Mouse (Mus musculus) heart, adult 8-10 months (tissue): ENCODE data around the gene Kif26b. TPM values are rescaled to one million over a fixed set of nuclear protein-coding genes. Genes with fewer than 3 reads are reported as not detected.

Experiments
- DNase-seq: peaks from one replicate; pipeline ENCODE4 v3.0.0; 2022; ENCODE audit warnings: low spot score
- total RNA-seq, 4 experiments: library from RNA; stranded (reverse); gene quantifications; 2 replicates each; pipeline ENCODE4 v1.2.4; 2022

Gene Kif26b
- total RNA-seq, 4 experiments from 2014 or later, result 2.7 to 5.7 (median 4.1) TPM

- DNase-seq, result no peak
These were observed 241.9 kb downstream of the Kif26b start for GRCm38 (mm10) chr1:178770626-178771362.

- no peak for DNase-seq
These were observed 250.8 kb downstream of the Kif26b start for GRCm38 (mm10) chr1:178779742-178780141.

DNA sequence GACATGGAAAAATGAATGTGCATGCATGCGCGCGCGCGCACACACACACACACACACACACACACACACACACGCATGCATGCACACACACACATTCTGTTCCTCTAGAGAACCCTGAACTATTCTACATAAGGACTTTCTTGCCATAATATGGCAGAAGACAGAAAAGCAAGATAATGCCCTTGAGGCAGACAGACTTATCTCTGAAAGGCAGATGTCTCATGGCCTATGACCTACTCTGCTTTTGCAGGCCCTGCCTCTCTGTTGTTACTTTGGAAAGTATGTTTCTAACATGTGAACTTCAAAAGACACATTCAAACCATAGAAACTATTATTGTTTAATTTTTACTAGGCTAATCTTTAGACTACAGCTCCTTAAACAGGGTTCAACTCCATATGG, 255.1 kb downstream of the Kif26b start:
- no peak for DNase-seq

DNA sequence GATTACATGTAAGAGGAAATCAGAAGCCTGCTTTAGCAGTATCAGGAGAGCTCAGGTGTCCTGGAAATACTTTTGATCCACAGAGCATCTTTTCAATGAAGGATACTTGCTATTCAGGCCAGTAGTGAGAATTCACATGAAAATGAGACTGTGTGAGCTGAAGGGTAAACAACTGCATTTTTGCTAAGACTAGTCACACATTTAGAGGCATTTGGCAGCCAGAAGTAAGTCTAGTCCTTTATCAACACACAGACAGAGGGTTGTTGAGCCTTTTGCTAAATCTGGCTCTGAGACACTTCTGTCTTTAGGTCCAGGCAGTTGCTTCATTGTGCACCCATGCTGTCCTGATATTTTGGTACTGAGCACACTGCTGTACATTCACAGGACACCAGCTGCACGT, 262.3 kb downstream of the Kif26b start:
- no peak for DNase-seq

GRCm38 (mm10) chr1:178792726-178793125, 263.8 kb downstream of the Kif26b start:
- no peak for DNase-seq

GRCm38 (mm10) chr1:178794866-178795265, 265.9 kb downstream of the Kif26b start:
- DNase-seq, result no peak

GRCm38 (mm10) chr1:178797388-178797787, 268.5 kb downstream of the Kif26b start:
- DNase-seq, result no peak

GRCm38 (mm10) chr1:178798333-178798732, 269.4 kb downstream of the Kif26b start:
- no peak for DNase-seq

DNA sequence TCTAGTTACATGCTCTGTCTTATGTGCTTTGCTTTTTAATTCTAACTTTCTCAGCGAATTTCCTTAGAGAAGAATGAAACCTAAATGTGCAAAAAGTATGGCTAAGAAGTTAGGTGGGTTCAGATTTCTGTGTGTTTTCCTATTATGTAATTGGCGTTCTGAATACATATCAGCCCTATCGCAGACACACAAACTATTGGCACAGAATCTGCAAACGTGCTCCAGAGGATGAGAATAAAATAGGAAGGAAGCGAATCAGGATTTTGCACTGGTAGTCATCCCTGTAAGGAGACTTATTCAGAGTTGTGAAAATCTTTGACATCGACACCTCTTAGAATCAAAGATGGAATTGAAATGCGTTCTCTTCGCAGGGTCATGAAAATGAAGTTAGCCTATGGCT, 270.0 kb downstream of the Kif26b start:
- DNase-seq, result no peak

- no peak for DNase-seq
These were observed 271.1 kb downstream of the Kif26b start for GRCm38 (mm10) chr1:178799836-178800552.

GRCm38 (mm10) chr1:178803155-178803554, 274.2 kb downstream of the Kif26b start:
- peak; percentile 38 for DNase-seq

DNA sequence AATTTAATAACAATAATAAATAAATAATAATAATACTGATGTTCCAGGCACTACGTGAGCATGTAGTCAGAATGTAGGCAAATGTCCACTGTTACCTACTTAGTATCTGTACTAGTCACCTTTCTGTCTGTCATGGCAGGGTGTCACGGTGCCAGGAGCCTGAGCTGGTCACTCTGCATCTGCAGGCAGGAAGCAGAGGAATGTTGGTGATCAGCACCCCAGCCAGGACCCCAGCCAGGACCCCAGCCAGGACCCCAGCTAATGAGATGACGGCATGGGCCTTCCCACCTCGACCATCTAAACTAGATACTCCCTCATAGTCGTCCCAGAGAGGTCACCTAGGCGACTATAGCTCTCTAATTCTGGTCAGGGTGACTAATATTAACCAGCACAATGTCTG, 288.6 kb downstream of the Kif26b start:
- no peak for DNase-seq

- DNase-seq, result no peak
These were observed 290.1 kb downstream of the Kif26b start for GRCm38 (mm10) chr1:178819060-178819459.

- no peak for DNase-seq
These were observed 291.2 kb downstream of the Kif26b start for GRCm38 (mm10) chr1:178820079-178820478.

- DNase-seq, result no peak
These were observed 291.9 kb downstream of the Kif26b start for GRCm38 (mm10) chr1:178820556-178821435.

GRCm38 (mm10) chr1:178824871-178825270, 295.9 kb downstream of the Kif26b start:
- DNase-seq, result no peak

DNA sequence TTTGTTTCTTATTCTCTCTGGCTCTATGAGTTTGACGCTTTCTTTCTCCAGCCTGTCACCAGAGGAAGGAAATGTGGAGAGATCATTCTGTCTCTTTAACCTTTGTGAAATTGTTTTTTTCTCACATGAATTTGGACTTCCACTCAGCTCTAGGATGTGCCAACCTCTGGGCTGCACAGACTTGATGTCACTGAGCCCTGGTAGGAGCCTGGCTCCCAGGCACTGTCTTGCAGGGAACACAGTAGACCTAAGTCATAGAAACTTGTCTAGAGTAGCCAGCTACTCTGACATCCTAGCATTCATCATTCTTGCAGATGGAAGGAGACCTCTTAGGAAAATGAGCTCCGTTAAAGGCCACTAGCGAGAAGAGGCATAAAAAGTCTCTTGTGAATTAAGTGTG, 298.3 kb downstream of the Kif26b start:
- no peak for DNase-seq

- peak; percentile 11 for DNase-seq
These were observed 300.5 kb downstream of the Kif26b start for GRCm38 (mm10) chr1:178829456-178829855.

GRCm38 (mm10) chr1:178832571-178832970, 303.6 kb downstream of the Kif26b start:
- no peak for DNase-seq

DNA sequence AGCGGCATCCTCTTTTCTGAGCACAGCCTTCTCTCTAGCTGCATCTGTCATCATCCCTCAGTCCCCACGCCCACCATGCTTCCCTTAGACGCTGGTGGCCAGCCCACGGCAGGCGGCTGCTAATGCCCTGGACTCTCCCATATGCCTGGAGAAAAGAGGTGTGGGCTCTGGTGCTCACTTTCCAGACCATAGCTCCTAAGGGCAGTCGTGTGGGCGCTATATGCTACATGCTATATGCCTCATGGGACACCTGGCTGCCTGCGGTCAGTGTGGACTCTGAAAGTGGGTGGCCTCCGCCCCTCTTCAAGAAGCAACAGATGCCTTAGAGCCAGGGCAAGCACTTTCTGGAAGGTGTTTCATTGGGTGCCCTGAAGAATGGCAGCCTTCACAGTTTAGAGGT, 306.9 kb downstream of the Kif26b start:
- DNase-seq, result no peak

DNA sequence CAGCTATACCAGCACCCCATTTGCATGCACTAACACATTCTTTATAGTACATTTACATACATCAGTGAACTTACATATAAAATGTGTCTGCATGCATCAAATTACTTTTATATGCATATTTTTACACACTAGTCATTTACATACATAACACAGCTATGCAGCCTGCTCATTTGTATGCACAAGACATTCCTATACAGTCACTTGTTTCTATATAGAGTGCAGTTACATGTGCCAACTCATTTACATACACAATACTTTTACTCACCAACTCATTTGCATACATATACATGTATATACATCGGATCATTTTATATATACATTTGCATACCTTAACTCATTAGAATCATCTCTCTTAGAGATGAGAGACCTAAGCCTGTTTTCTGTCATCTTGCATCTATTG, 308.1 kb downstream of the Kif26b start:
- no peak for DNase-seq

DNA sequence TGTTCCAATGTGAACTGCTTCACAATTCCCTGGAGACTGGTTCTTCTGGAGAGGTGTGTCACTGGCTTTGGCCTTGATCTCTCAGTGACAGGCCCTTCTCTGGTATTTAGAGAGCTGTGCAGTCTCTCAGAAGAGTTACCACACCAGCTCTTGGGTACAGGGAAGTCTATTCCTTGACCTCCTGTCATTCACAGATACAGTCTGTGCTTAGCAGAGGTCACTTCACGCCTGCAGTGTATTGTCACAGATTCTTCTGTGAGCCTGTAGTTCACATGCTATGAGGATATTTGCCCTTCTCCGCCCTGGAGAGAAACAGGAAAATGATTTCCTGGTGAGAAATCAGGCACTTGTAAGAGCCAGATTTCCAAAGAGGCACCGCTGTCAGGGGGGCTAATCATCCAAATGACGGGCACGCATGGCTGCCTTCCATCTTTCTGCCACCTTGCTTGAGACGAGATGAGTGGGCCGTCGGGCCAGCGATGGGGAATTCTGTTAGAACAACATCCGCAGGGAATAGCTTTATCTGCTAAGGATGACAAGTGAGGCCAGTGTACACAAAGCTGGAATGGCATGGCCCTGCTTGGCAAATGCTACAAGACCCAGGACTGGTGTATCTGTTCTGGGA, 309.9 kb downstream of the Kif26b start:
- no peak for DNase-seq
